Mouse (Mus musculus): ENCODE results near the gene Agtr1a. TPM values are rescaled to one million over a fixed set of nuclear protein-coding genes. Genes with fewer than 3 reads are reported as not detected.
A peak's percentile ranks its signal among the peaks of the same experiment; 100 is the strongest.

The Agtr1a gene
- 0.70 and 1.4 TPM in 2 replicates for polyA plus RNA-seq (2015; fragmentation: Nextera tagmentation; extraction: Ambion mirVana)

- Histone ChIP-seq H3K9me3 (no peaks in the 10 kb centered on the region), H3K4me2 (peak within 1 kb of the TSS; percentile 93), H3K27ac (replicated peaks) (no peak within 1 kb of the TSS), H3K9ac (peak within 1 kb of the TSS; percentile 67), H3K4me3 (peak within 1 kb of the TSS; percentile 47), H3K4me1 (replicated peaks) (peaks cover 8% of the 10 kb centered on the region; the same call in 1 of the 2 replicates), H3K27me3 (peaks cover 36% of the 10 kb centered on the region), H3K36me3 (no peaks in the 10 kb centered on the region)
- ATAC-seq (ENCODE audit: low read depth): peak; percentile 93
- 2% methylated on average over 33 of the region's 33 CpGs for WGBS
Measured at GRCm38 (mm10) chr13:30336148-30336801, at the start of gene Agtr1a. Gene Agtr1a (plus strand): TSS chr13:30336441.

- Histone ChIP-seq H3K36me3 (no peaks in the 10 kb centered on the region), H3K4me1 (replicated peaks) (no peaks in the 10 kb centered on the region), H3K4me2 (no peak overlapping the region), H3K27me3 (no peaks in the 10 kb centered on the region), H3K9me3 (no peaks in the 10 kb centered on the region), H3K27ac (replicated peaks) (no peak overlapping the region), H3K9ac (no peak overlapping the region), H3K4me3 (no peak overlapping the region)
- 79% methylated on average over 4 of the region's 4 CpGs for WGBS
- ATAC-seq (ENCODE audit: low read depth): no peak
Measured at GRCm38 (mm10) chr13:30310221-30310620, 26.0 kb upstream of the Agtr1a start.

- WGBS: 87% methylated on average over 11 of the region's 11 CpGs
- H3K27ac ChIP-seq (replicated peaks): no peak overlapping the region
- ATAC-seq (ENCODE audit: low read depth): no peak
Measured at GRCm38 (mm10) chr13:30324669-30325346, 11.4 kb upstream of the Agtr1a start.

GRCm38 (mm10) chr13:30331061-30331460 lies 5.2 kb upstream of the Agtr1a start:
- ATAC-seq (ENCODE audit: low read depth): no peak
- H3K36me3 ChIP-seq: no peaks in the 10 kb centered on the region
- peaks cover 6% of the 10 kb centered on the region; the same call in 1 of the 2 replicates for H3K27me3 ChIP-seq
- H3K9me3 ChIP-seq: no peaks in the 10 kb centered on the region
- no peaks in the 10 kb centered on the region for H3K4me1 ChIP-seq (replicated peaks)
- H3K4me2 ChIP-seq: no peak overlapping the region
- no peak overlapping the region for H3K27ac ChIP-seq (replicated peaks)
- no peak overlapping the region for H3K4me3 ChIP-seq
- WGBS: 82% methylated on average over 5 of the region's 5 CpGs
- no peak overlapping the region for H3K9ac ChIP-seq

More at GRCm38 (mm10) chr13:30324669-30325346, 11.4 kb upstream of the Agtr1a start:
- Histone ChIP-seq H3K4me1 (replicated peaks) (no peaks in the 10 kb centered on the region), H3K27me3 (no peaks in the 10 kb centered on the region), H3K9ac (no peak overlapping the region), H3K4me2 (no peak overlapping the region), H3K4me3 (no peak overlapping the region), H3K9me3 (no peaks in the 10 kb centered on the region), H3K36me3 (no peaks in the 10 kb centered on the region)

- no peak overlapping the region for H3K9ac ChIP-seq
- no peak overlapping the region for H3K4me2 ChIP-seq
- no peak for ATAC-seq (ENCODE audit: low read depth)
- no peak overlapping the region for H3K4me3 ChIP-seq
- peaks cover 4% of the 10 kb centered on the region; the same call in 1 of the 2 replicates for H3K4me1 ChIP-seq (replicated peaks)
- no peaks in the 10 kb centered on the region for H3K9me3 ChIP-seq
- peaks cover 10% of the 10 kb centered on the region for H3K27me3 ChIP-seq
- no peak overlapping the region for H3K27ac ChIP-seq (replicated peaks)
- no peaks in the 10 kb centered on the region for H3K36me3 ChIP-seq
- WGBS: 80% methylated on average over 6 of the region's 6 CpGs
Measured at GRCm38 (mm10) chr13:30331851-30332250, 4.4 kb upstream of the Agtr1a start.

- ATAC-seq (ENCODE audit: low read depth): no peak
- 92% methylated on average over 5 of the region's 5 CpGs for whole genome bisulfite sequencing
Measured at GRCm38 (mm10) chr13:30332581-30332980, 3.7 kb upstream of the Agtr1a start.

GRCm38 (mm10) chr13:30334667-30335066 lies 1.6 kb upstream of the Agtr1a start:
- no peaks in the 10 kb centered on the region for H3K36me3 ChIP-seq

More at GRCm38 (mm10) chr13:30332581-30332980, 3.7 kb upstream of the Agtr1a start:
- Histone ChIP-seq H3K4me1 (replicated peaks) (peaks cover 8% of the 10 kb centered on the region; the same call in 1 of the 2 replicates), H3K9ac (no peak overlapping the region), H3K9me3 (no peaks in the 10 kb centered on the region), H3K27me3 (peaks cover 17% of the 10 kb centered on the region), H3K4me2 (no peak overlapping the region), H3K36me3 (no peaks in the 10 kb centered on the region), H3K4me3 (no peak overlapping the region), H3K27ac (replicated peaks) (no peak overlapping the region)

GRCm38 (mm10) chr13:30336913-30337312 lies 672 bp downstream of the Agtr1a start:
- H3K27me3 ChIP-seq: peaks cover 36% of the 10 kb centered on the region
- H3K27ac ChIP-seq (replicated peaks): no peak overlapping the region
- 0 out of 2 replicates have a peak, but pooled peaks have one; percentile 11 for ATAC-seq (ENCODE audit: low read depth)
- H3K4me3 ChIP-seq: peak overlapping the region; percentile 47
- H3K4me2 ChIP-seq: peak overlapping the region; percentile 93
- no peaks in the 10 kb centered on the region for H3K9me3 ChIP-seq
- H3K36me3 ChIP-seq: no peaks in the 10 kb centered on the region
- 29% methylated on average over 9 of the region's 9 CpGs for WGBS
- no peak overlapping the region; the same call in 1 of the 2 replicates for H3K9ac ChIP-seq
- H3K4me1 ChIP-seq (replicated peaks): peaks cover 8% of the 10 kb centered on the region; the same call in 1 of the 2 replicates

More at GRCm38 (mm10) chr13:30334667-30335066, 1.6 kb upstream of the Agtr1a start:
- WGBS: 74% methylated on average over 3 of the region's 3 CpGs
- ATAC-seq (ENCODE audit: low read depth): no peak
- Histone ChIP-seq H3K27ac (replicated peaks) (no peak overlapping the region), H3K9ac (no peak overlapping the region), H3K4me2 (no peak overlapping the region), H3K27me3 (peaks cover 29% of the 10 kb centered on the region), H3K9me3 (no peaks in the 10 kb centered on the region), H3K4me1 (replicated peaks) (peaks cover 8% of the 10 kb centered on the region; the same call in 1 of the 2 replicates), H3K4me3 (no peak overlapping the region)

- WGBS: 80% methylated on average over 7 of the region's 7 CpGs
- Histone ChIP-seq H3K4me1 (replicated peaks) (peaks cover 11% of the 10 kb centered on the region; the same call in 1 of the 2 replicates), H3K9me3 (no peaks in the 10 kb centered on the region), H3K4me3 (no peak overlapping the region), H3K27ac (replicated peaks) (no peak overlapping the region), H3K27me3 (peaks cover 36% of the 10 kb centered on the region), H3K9ac (no peak overlapping the region), H3K4me2 (no peak overlapping the region), H3K36me3 (no peaks in the 10 kb centered on the region)
- ATAC-seq (ENCODE audit: low read depth): no peak
Measured at GRCm38 (mm10) chr13:30337646-30338045, 1.4 kb downstream of the Agtr1a start.

GRCm38 (mm10) chr13:30338576-30338975 lies 2.3 kb downstream of the Agtr1a start:
- H3K4me1 ChIP-seq (replicated peaks): peaks cover 12% of the 10 kb centered on the region; the same call in 1 of the 2 replicates
- no peaks in the 10 kb centered on the region for H3K36me3 ChIP-seq
- H3K4me3 ChIP-seq: no peak overlapping the region
- 89% methylated on average over 5 of the region's 5 CpGs for WGBS
- H3K27ac ChIP-seq (replicated peaks): no peak overlapping the region
- H3K9ac ChIP-seq: no peak overlapping the region
- no peak overlapping the region for H3K4me2 ChIP-seq
- no peaks in the 10 kb centered on the region for H3K9me3 ChIP-seq
- H3K27me3 ChIP-seq: peaks cover 36% of the 10 kb centered on the region
- no peak for ATAC-seq (ENCODE audit: low read depth)

- Histone ChIP-seq H3K36me3 (no peaks in the 10 kb centered on the region), H3K9me3 (no peaks in the 10 kb centered on the region), H3K27me3 (peaks cover 33% of the 10 kb centered on the region), H3K4me2 (no peak overlapping the region), H3K4me1 (replicated peaks) (peaks cover 12% of the 10 kb centered on the region; the same call in 1 of the 2 replicates), H3K4me3 (no peak overlapping the region), H3K9ac (no peak overlapping the region), H3K27ac (replicated peaks) (no peak overlapping the region)
- WGBS: 83% methylated on average over 8 of the region's 8 CpGs
- ATAC-seq (ENCODE audit: low read depth): no peak
Measured at GRCm38 (mm10) chr13:30339927-30340326, 3.7 kb downstream of the Agtr1a start.

Data from neural tube, embryonic 13.5 days (tissue).